9 mouse cellular contexts compared by ENCODE assay signal in the genomic region with DNA sequence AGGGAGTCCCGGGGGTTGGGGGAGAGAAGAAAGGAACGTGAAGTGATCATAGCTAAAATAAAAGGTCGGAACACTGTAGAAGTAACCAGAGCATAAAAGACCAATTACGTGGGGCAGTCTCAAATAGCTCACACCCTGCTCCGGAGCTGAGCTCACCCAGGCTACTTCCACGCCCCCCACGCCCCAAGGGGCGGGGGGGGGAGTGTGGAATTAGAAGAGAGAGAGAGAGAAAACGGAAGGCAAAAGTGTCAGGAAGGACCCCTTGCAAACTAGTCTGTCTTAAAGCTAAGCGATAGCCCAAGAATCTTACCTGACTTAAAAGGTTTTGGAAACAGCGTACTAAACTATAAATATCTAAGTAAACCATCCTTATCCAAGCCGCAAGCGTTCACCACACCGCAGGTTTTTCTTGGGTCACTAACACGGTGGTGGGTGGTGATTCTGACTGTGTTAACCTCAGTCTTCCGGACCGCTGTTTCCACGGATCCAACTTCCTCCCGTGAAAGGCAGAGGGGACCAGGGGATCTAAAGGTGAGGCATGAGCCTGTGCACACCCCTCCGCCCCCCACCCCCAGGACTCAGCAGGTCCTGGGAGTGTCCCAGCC. TPM values are rescaled to one million over a fixed set of nuclear protein-coding genes. Genes with fewer than 3 reads are reported as not detected.
A peak's percentile ranks its signal among the peaks of the same experiment; 100 is the strongest.
DNase-seq lines count a peak whose midpoint lies in the region; ATAC-seq lines count a peak whose summit lies in the region.
"Had no signal": no experiment of that assay in that cellular context is flagged by ENCODE, and none has a peak within 500 bp of the region (broad histone marks: within the 10 kb centered on the region; RNA-seq: fewer than 3 reads in every experiment).

No protein-coding gene starts in this region.

- H3K27me3 ChIP-seq in kidney, embryonic 16.5 days (ENCODE audit: insufficient read depth, low read length), result peaks cover 65% of the 10 kb centered on the region
- H3K27me3 ChIP-seq in hindbrain, embryonic 12.5 days, result peaks cover 23% of the 10 kb centered on the region
- H3K27me3 ChIP-seq in midbrain, embryonic 15.5 days (replicated peaks), result peaks cover 10% of the 10 kb centered on the region

- peak overlapping the region; percentile 61 for H3K4me3 ChIP-seq in kidney, embryonic 16.5 days (ENCODE audit: low read length)
- peak overlapping the region; percentile 79 for H3K4me3 ChIP-seq in hindbrain, embryonic 12.5 days
- H3K4me3 ChIP-seq in midbrain, embryonic 15.5 days, result peak overlapping the region; percentile 61

- under 1% methylated on average over 20 of the region's 20 CpGs for WGBS in kidney, embryonic 16.5 days
- under 1% methylated on average over 20 of the region's 20 CpGs for WGBS in hindbrain, embryonic 12.5 days
- under 1% methylated on average over 20 of the region's 20 CpGs for WGBS in midbrain, embryonic 15.5 days

- no peak overlapping the region; the same call in 1 of the 2 replicates for H3K27ac ChIP-seq in kidney, embryonic 16.5 days (ENCODE audit: low read length)
- H3K27ac ChIP-seq in hindbrain, embryonic 12.5 days, result peak overlapping the region; percentile 87
- peak overlapping the region; percentile 79 for H3K27ac ChIP-seq in midbrain, embryonic 15.5 days

- no peaks in the 10 kb centered on the region for H3K9me3 ChIP-seq in kidney, embryonic 16.5 days (ENCODE audit: low read length)
- H3K9me3 ChIP-seq in hindbrain, embryonic 12.5 days (replicated peaks), result no peaks in the 10 kb centered on the region
- H3K9me3 ChIP-seq in midbrain, embryonic 15.5 days, result no peaks in the 10 kb centered on the region

- peak overlapping the region; percentile 95 for H3K4me2 ChIP-seq in kidney, embryonic 16.5 days (replicated peaks; ENCODE audit: low read depth, low read length)
- peak overlapping the region; percentile 92 for H3K4me2 ChIP-seq in hindbrain, embryonic 12.5 days (replicated peaks)
- H3K4me2 ChIP-seq in midbrain, embryonic 15.5 days, result peak overlapping the region; percentile 93

- peaks cover 33% of the 10 kb centered on the region for H3K4me1 ChIP-seq in kidney, embryonic 16.5 days (ENCODE audit: insufficient read depth, low read length)
- H3K4me1 ChIP-seq in hindbrain, embryonic 12.5 days, result peaks cover 62% of the 10 kb centered on the region
- H3K4me1 ChIP-seq in midbrain, embryonic 15.5 days, result peaks cover 54% of the 10 kb centered on the region

- DNase-seq in kidney, adult 8-10 months, result no peak
- DNase-seq in embryo, embryonic 11 days, result peak; percentile 65
- no peak for DNase-seq in spleen, postnatal 14 days (ENCODE audit: low spot score in 2 of 2)
- DNase-seq in frontal cortex, adult 2 months (ENCODE audit: extremely low spot score in 1 of 2, low spot score in 1 of 2), result no peak

- peak overlapping the region; percentile 48 for H3K9ac ChIP-seq in kidney, embryonic 16.5 days (replicated peaks; ENCODE audit: low read length)
- H3K9ac ChIP-seq in hindbrain, embryonic 12.5 days, result peak overlapping the region; percentile 80
- H3K9ac ChIP-seq in midbrain, embryonic 15.5 days, result peak overlapping the region; percentile 42; the same call in 1 of the 2 replicates

- no peak for ATAC-seq in kidney, embryonic 16.5 days (ENCODE audit: low FRiP score, low TSS enrichment)
- ATAC-seq in hindbrain, embryonic 12.5 days (ENCODE audit: low FRiP score), result no peak; the same call in 1 of the 2 replicates
- ATAC-seq in midbrain, embryonic 15.5 days (replicated peaks), result 0 out of 2 replicates have a peak, but pooled peaks have one; percentile 4
- ATAC-seq in monocyte, adult 5-6 weeks (replicated peaks; ENCODE audit: insufficient number of reproducible peaks, low FRiP score, low TSS enrichment, poor library complexity, severe bottlenecking), result no peak

- H3K36me3 ChIP-seq in kidney, embryonic 16.5 days (ENCODE audit: insufficient read depth, low read length), result no peaks in the 10 kb centered on the region
- no peaks in the 10 kb centered on the region for H3K36me3 ChIP-seq in hindbrain, embryonic 12.5 days
- no peaks in the 10 kb centered on the region for H3K36me3 ChIP-seq in midbrain, embryonic 15.5 days (replicated peaks)
- H3K36me3 ChIP-seq: G1E had no signal

RNA-seq across cellular contexts. Expression of a gene that starts 1.8 kb away (rescaled TPM):
- 2.5 and 2.6 TPM in 2 replicates for polyA plus RNA-seq in kidney, embryonic 16.5 days (2015; fragmentation: Nextera tagmentation; extraction: Ambion mirVana)
- 13.3 and 16.5 TPM in 2 replicates for polyA plus RNA-seq in hindbrain, embryonic 12.5 days (2016; fragmentation: Nextera tagmentation; extraction: Ambion mirVana)
- polyA plus RNA-seq in midbrain, embryonic 15.5 days (2015; fragmentation: Nextera tagmentation; extraction: Ambion mirVana), result 5.9 and 6.7 TPM in 2 replicates
- not detected in 3 replicates for total RNA-seq in monocyte, adult 5-6 weeks (2017)
- 1.3 and 1.8 TPM in 2 replicates for polyA plus RNA-seq in frontal cortex, adult 2 months (2012; rRNA removed)
- polyA plus RNA-seq: G1E had no signal
